Mouse (Mus musculus) forebrain, postnatal 0 days (tissue): ENCODE data around the gene Cnnm3. TPM values are rescaled to one million over a fixed set of nuclear protein-coding genes. Genes with fewer than 3 reads are reported as not detected.

Experiments used
- ATAC-seq: fragments of 200-750 bp; cut with Nextera tagmentation; 2 replicates; pipeline ENCODE4 v1.8.0; 2017; ENCODE audit warnings: mild to moderate bottlenecking, moderate library complexity
- DNase-seq: peaks from one replicate; pipeline ENCODE4 v3.0.0-alpha.2; 2015
- H3K27ac ChIP-seq: fragments of 300-500 bp; sonication (generic); 2 replicates; pipeline ENCODE4 v1.5.1; 2014; ENCODE audit warnings: low read depth, mild to moderate bottlenecking, antibody characterized with exemption, low read length, moderate library complexity, mixed read lengths
- H3K27me3 ChIP-seq: fragments of 300-500 bp; sonication (generic); 2 replicates; pipeline ENCODE4 v1.6.1; 2014; ENCODE audit warnings: mild to moderate bottlenecking, low read length, mixed read lengths; ENCODE audit not compliant: insufficient read depth
- H3K36me3 ChIP-seq: fragments of 300-500 bp; sonication (generic); 2 replicates; pipeline ENCODE4 v1.6.1; 2014; ENCODE audit warnings: mild to moderate bottlenecking, moderate library complexity; ENCODE audit not compliant: insufficient read depth
- H3K4me1 ChIP-seq: fragments of 300-500 bp; sonication (generic); 2 replicates; pipeline ENCODE4 v1.6.1; 2014; ENCODE audit warnings: antibody characterized with exemption; ENCODE audit not compliant: insufficient read depth
- H3K4me2 ChIP-seq: fragments of 300-500 bp; sonication (generic); 2 replicates; pipeline ENCODE4 v1.6.1; 2014; ENCODE audit warnings: low read depth, mild to moderate bottlenecking, moderate library complexity
- H3K4me3 ChIP-seq: fragments of 300-500 bp; sonication (generic); 2 replicates; pipeline ENCODE4 v1.5.1; 2014; ENCODE audit warnings: low read depth, low read length, mixed read lengths
- H3K9ac ChIP-seq: fragments of 300-500 bp; sonication (generic); 2 replicates; pipeline ENCODE4 v1.6.1; 2014; ENCODE audit warnings: mild to moderate bottlenecking
- H3K9me3 ChIP-seq: fragments of 300-500 bp; sonication (generic); 2 replicates; pipeline ENCODE4 v1.6.1; 2016; ENCODE audit warnings: low read length
- CTCF ChIP-seq: sonication (generic); IDR thresholded peaks from 2 replicates; pipeline ENCODE4 v1.5.1; 2016; ENCODE audit warnings: antibody characterized with exemption, control low read depth, low read depth
- WGBS: fragments of 180-500 bp; shearing (Covaris S2); extraction: QIAGEN DNeasy Blood & Tissue Kit; methylation state at CpG from one replicate; pipeline ENCODE4 v1.1.7; 2014; 5-methylcytosine and 5-hydroxymethylcytosine counted together
- polyA plus RNA-seq: library from polyadenylated mRNA; unstranded; fragments of >200 nt; fragmentation: Nextera tagmentation; extraction: Ambion mirVana; gene quantifications from 2 replicates; pipeline ENCODE4 v1.2.1, GENCODE M21; 2015
- total RNA-seq: library from RNA; depleted of rRNA; stranded (reverse); fragments of >200 nt; gene quantifications from 2 replicates; pipeline ENCODE4 v1.2.3, GENCODE M21; 2014

The Cnnm3 gene
- total and polyA plus RNA-seq, 2 experiments from 2014 or later, result 4.8 to 29.1 TPM

DNA sequence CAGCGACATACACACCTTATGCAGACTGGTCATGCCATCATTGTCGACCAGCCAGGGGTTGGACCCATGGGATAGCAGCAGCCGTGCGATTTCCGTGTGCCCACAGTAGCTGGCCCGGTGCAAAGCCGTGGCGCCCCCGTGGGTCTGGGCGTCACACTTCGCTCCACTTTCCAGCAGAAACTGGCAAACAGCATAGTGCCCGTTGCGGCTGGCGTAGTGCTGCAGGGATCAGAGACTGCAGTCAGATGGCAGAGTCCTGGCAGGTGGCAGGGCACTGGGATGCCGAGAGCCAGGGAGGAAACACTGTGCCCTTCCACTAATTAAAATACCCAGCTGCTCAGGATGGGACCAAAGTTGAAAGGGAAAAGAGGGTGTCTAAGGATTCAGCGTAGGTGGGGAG lies 30.2 kb downstream of the Cnnm3 start:
- ATAC-seq, result no peak
- DNase-seq, result no peak
- Histone ChIP-seq H3K27ac (no peak overlapping the region), H3K36me3 (peaks cover 16% of the 10 kb centered on the region), H3K9ac (no peak overlapping the region), H3K27me3 (no peaks in the 10 kb centered on the region), H3K4me1 (no peaks in the 10 kb centered on the region; the same call in 1 of the 2 replicates), H3K4me2 (no peak overlapping the region), H3K4me3 (no peak overlapping the region), H3K9me3 (no peaks in the 10 kb centered on the region)
- 85% methylated on average over 16 of the region's 16 CpGs for WGBS
- no peak for TF ChIP-seq CTCF

DNA sequence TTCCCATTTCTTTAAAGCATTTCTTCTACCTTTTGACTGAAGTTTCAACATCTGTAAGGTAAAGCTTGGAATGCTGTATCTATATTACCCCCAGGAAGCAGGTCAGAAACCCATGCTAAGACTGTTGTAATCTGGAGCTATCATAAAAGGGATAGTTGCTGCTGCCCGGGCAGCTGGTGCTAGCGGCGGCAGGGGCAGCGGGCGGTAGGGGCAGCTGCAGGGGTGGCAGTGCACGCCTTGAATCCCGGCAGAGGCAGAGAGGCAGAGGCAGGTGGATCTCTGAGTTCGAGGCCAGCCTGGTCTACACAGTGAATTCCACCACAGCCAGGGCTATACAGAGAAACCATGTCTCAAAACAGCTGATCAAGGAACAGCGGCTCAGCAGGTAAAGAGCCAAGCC lies 31.3 kb downstream of the Cnnm3 start:
- Histone ChIP-seq H3K9me3 (no peaks in the 10 kb centered on the region), H3K9ac (no peak overlapping the region), H3K4me2 (no peak overlapping the region), H3K4me3 (no peak overlapping the region), H3K27me3 (no peaks in the 10 kb centered on the region), H3K36me3 (peaks cover 12% of the 10 kb centered on the region), H3K27ac (no peak overlapping the region), H3K4me1 (peaks cover 4% of the 10 kb centered on the region; the same call in 1 of the 2 replicates)
- ATAC-seq, result no peak
- TF ChIP-seq CTCF, result no peak
- no peak for DNase-seq
- WGBS, result 91% methylated on average over 9 of the region's 9 CpGs

DNA sequence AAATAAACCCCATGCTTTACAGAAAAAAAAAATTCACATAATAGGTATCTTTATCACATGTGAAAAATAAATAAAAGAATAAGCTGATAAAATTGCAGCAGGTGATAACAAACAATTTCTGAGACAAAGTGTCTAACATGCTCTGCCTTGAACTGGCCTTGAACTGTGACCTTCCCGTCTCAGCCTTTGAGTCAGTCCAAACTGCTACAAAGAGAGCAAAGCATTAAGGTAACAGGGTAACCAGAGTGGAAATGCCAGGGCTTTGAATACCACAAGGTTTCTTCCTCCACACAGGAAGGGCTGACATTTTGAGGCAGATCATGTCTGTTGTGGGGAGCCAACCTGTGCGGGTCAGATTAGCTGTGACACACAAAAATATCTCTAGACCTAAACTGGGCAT lies 33.7 kb downstream of the Cnnm3 start:
- Histone ChIP-seq H3K9ac (no peak overlapping the region), H3K27ac (no peak overlapping the region), H3K27me3 (no peaks in the 10 kb centered on the region), H3K4me2 (no peak overlapping the region), H3K4me1 (peaks cover 4% of the 10 kb centered on the region; the same call in 1 of the 2 replicates), H3K4me3 (no peak overlapping the region), H3K9me3 (no peaks in the 10 kb centered on the region), H3K36me3 (peaks cover 32% of the 10 kb centered on the region)
- 86% methylated on average over 2 of the region's 2 CpGs for WGBS
- TF ChIP-seq CTCF, result no peak
- ATAC-seq, result no peak
- DNase-seq, result no peak

DNA sequence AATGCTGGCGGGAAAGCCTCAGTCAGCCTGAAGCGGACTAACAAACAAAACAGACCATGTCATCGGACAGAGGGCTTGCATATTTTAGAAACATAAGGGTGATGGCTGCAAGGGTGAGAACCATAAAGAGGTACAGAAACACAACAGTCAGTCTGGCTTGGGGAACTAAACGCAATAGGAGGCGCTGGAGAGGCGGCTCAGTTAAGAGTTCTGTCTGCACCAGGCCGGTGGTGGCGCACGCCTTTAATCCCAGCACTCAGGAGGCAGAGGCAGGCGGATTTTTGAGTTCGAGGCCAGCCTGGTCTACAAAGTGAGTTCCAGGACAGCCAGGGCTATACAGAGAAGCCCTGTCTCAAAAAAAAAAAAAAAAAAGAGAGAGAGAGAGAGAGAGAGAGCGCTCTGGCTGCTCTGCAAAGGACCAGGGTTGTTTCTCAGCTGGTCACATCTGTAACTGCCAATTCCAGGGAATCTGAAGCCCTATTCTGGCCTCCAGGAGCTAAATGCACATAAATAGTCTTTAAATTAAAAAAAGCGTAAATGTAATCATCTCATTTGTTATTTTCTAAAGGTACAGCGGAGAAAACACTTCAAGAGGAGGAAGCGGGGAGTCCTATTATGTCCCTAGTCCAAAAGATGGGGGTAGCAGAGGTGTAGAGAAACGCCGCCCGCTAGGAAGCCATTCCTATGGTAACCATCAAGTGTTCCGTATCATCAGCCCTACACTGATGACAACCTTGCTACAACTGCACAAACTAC lies 34.4 kb downstream of the Cnnm3 start:
- peak; percentile 26; the same call in 1 of the 2 replicates for TF ChIP-seq CTCF
- no peak for DNase-seq

DNA sequence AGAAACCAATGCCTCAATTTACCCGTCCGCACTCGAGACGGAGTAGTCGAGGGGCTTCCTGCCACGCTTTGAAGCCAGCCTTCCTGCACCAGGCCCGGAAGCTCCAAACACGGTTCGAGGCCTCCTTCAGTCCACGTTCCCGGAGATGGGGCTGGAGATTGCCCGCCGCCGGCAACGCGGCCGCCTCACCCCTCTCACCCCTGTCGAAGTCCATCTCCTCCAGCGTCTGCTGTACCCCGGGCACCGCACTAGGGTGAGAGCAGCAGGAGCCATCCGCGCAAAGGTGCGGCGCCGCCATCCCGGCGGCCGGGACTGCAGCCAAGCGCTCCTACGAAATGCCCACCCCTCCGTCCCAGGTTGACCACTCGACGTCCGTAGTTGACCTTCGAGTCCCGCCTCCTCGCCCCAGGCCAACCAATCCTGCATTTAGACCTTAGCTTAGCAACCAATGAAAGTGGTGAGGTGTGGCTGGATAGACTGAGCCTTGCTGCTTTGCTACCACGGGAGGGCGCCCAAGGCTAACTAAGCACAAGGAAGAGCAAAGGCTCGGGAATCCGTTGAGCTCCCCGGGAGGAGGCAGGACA lies 35.3 kb downstream of the Cnnm3 start, which contains the start of gene Ankrd39:
Ankrd39 (minus strand) TSS at position 558 of the 584 bp plus-strand sequence.
- H3K4me1 ChIP-seq, result peaks cover 4% of the 10 kb centered on the region; the same call in 1 of the 2 replicates
- no peaks in the 10 kb centered on the region for H3K9me3 ChIP-seq
- DNase-seq (peak; percentile 96), ATAC-seq (peak; percentile 98)
- peaks cover 38% of the 10 kb centered on the region for H3K36me3 ChIP-seq
- peak within 1 kb of the TSS; percentile 67 for H3K9ac ChIP-seq
- H3K27ac ChIP-seq, result peak within 1 kb of the TSS; percentile 62
- peak within 1 kb of the TSS; percentile 75 for H3K4me2 ChIP-seq
- peak; percentile 100 for TF ChIP-seq CTCF
- H3K4me3 ChIP-seq, result peak within 1 kb of the TSS; percentile 68
- 1% methylated on average over 43 of the region's 43 CpGs for WGBS
- H3K27me3 ChIP-seq, result no peaks in the 10 kb centered on the region

More for the DNA sequence above, 34.4 kb downstream of the Cnnm3 start:
- Histone ChIP-seq H3K9ac (no peak overlapping the region), H3K27ac (no peak overlapping the region), H3K4me2 (peak overlapping the region; percentile 75), H3K4me1 (peaks cover 4% of the 10 kb centered on the region; the same call in 1 of the 2 replicates), H3K4me3 (peak overlapping the region; percentile 68), H3K9me3 (no peaks in the 10 kb centered on the region), H3K36me3 (peaks cover 35% of the 10 kb centered on the region), H3K27me3 (no peaks in the 10 kb centered on the region)
- WGBS, result 70% methylated on average over 19 of the region's 19 CpGs
- ATAC-seq, result no peak

DNA sequence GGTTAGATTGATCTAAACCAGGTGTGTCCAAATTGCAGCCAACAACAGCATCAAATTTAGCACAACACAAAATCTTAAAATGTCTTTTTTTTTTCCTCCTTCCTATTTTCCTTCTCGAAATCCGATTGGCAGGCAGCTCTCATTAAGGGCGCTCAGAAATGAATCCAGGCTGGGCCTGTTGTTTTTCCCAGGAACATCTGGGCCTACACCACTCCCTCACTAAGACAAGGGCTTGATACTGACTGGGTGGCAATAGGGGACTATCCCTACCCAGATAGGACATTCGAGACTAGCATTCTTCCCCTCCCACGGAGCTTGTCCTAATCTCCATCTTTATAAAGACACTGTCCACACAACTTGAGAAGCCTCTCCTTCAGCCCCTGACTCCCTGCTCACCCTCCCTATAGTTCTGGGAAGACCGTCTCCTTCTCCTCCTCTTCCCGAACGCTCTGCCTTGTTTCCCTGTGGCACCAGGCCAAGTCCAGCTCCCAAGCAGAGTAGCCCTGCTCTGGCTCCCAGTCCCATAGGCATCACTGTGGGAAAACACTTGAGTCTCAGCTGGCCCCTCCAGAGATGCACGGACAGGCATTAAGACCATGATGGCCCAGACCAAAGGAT lies 36.4 kb downstream of the Cnnm3 start:
- DNase-seq, result peak; percentile 40
- TF ChIP-seq CTCF, result no peak
- peaks cover 4% of the 10 kb centered on the region; the same call in 1 of the 2 replicates for H3K4me1 ChIP-seq
- H3K27me3 ChIP-seq, result no peaks in the 10 kb centered on the region
- H3K36me3 ChIP-seq, result peaks cover 49% of the 10 kb centered on the region
- H3K4me3 ChIP-seq, result no peak overlapping the region
- H3K27ac ChIP-seq, result peak overlapping the region; percentile 54; the same call in 1 of the 2 replicates
- peak overlapping the region; percentile 39; the same call in 1 of the 2 replicates for H3K9ac ChIP-seq
- no peak overlapping the region for H3K4me2 ChIP-seq
- WGBS, result 22% methylated on average over 9 of the region's 9 CpGs
- H3K9me3 ChIP-seq, result no peaks in the 10 kb centered on the region
- no peak for ATAC-seq
